In the genomic region with DNA sequence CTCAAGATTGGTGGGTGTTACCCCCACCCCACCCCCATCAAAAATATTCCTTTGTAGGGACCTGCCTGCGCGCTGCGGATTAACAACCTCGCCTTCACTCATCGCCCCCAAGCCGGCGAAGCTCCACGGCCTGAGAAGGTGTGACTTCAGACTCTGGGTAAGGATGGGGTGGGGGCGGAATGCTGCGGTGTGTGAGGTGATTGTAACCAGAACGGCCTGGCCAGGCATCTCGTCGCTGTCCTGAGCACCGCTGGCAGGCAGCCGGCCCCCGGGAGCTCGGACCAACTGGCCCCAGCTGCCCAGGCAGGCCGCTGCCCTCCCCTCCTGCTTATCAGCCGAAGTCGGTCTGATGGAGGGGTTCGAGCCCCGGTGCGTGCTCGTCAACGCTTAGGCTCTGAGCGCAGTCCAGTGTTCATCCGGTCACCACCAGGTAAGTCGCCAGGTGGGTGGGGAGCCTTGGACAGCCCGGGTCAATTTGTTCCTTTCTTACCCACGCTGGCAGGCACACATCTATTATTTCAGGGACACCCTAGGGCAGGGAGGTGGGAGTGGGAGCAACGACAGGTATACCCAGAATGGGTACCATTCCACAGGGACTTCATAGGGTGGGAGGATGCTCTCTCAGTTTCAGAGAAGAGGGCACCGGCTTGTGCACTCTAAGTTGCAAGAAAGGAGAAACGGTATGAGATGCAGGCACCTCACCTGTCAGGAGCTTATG, we compare ENCODE assay signal across 22 mouse cellular contexts. TPM values are rescaled to one million over a fixed set of nuclear protein-coding genes. Genes with fewer than 3 reads are reported as not detected.
DNase-seq lines count a peak whose midpoint lies in the region; ATAC-seq lines count a peak whose summit lies in the region.
"Had no signal": no experiment of that assay in that cellular context is flagged by ENCODE, and none has a peak within 500 bp of the region (broad histone marks: within the 10 kb centered on the region; RNA-seq: fewer than 3 reads in every experiment).

No protein-coding gene starts in this region.

- H3K9ac ChIP-seq in heart, embryonic 11.5 days (ENCODE audit: low read depth, low read length) = peak overlapping the region; percentile 80
- no peak overlapping the region for H3K9ac ChIP-seq in midbrain, embryonic 11.5 days (ENCODE audit: low read length)
- H3K9ac ChIP-seq in midbrain, embryonic 14.5 days (replicated peaks; ENCODE audit: low read length) = no peak overlapping the region
- no peak overlapping the region for H3K9ac ChIP-seq in forebrain, embryonic 11.5 days (ENCODE audit: low read length)
- H3K9ac ChIP-seq: embryonic facial prominence, embryonic 15.5 days; forebrain, embryonic 12.5 days; hindbrain, embryonic 13.5 days; liver, postnatal 0 days; midbrain, embryonic 13.5 days had no signal

- no peaks in the 10 kb centered on the region for H3K9me3 ChIP-seq in heart, embryonic 11.5 days (replicated peaks; ENCODE audit: control insufficient read depth, low read length)
- H3K9me3 ChIP-seq in midbrain, embryonic 11.5 days (ENCODE audit: control insufficient read depth, low read length) = no peaks in the 10 kb centered on the region
- no peaks in the 10 kb centered on the region for H3K9me3 ChIP-seq in midbrain, embryonic 14.5 days (ENCODE audit: control insufficient read depth, low read length)
- no peaks in the 10 kb centered on the region for H3K9me3 ChIP-seq in forebrain, embryonic 11.5 days (ENCODE audit: control insufficient read depth, low read length)
- H3K9me3 ChIP-seq: embryonic facial prominence, embryonic 15.5 days; forebrain, embryonic 12.5 days; hindbrain, embryonic 13.5 days; midbrain, embryonic 13.5 days had no signal

- H3K4me3 ChIP-seq in heart, embryonic 11.5 days (ENCODE audit: low read depth, low read length) = peak overlapping the region; percentile 49
- no peak overlapping the region for H3K4me3 ChIP-seq in midbrain, embryonic 11.5 days (ENCODE audit: low read depth, low read length)
- H3K4me3 ChIP-seq in midbrain, embryonic 14.5 days (replicated peaks; ENCODE audit: low read depth, low read length) = no peak overlapping the region
- H3K4me3 ChIP-seq in forebrain, embryonic 11.5 days (ENCODE audit: low read depth, low read length) = no peak overlapping the region
- H3K4me3 ChIP-seq: embryonic facial prominence, embryonic 15.5 days; forebrain, embryonic 12.5 days; hindbrain, embryonic 13.5 days; midbrain, embryonic 13.5 days had no signal

- peak overlapping the region; percentile 60 for H3K4me2 ChIP-seq in heart, embryonic 11.5 days
- no peak overlapping the region for H3K4me2 ChIP-seq in midbrain, embryonic 11.5 days
- no peak overlapping the region for H3K4me2 ChIP-seq in midbrain, embryonic 14.5 days (ENCODE audit: low read length)
- no peak overlapping the region for H3K4me2 ChIP-seq in forebrain, embryonic 11.5 days (ENCODE audit: low read depth, low read length, severe bottlenecking)
- H3K4me2 ChIP-seq: embryonic facial prominence, embryonic 15.5 days; forebrain, embryonic 12.5 days; hindbrain, embryonic 13.5 days; midbrain, embryonic 13.5 days had no signal

- no peaks in the 10 kb centered on the region for H3K36me3 ChIP-seq in heart, embryonic 11.5 days (ENCODE audit: control insufficient read depth, insufficient read depth, low read length)
- no peaks in the 10 kb centered on the region for H3K36me3 ChIP-seq in midbrain, embryonic 11.5 days (ENCODE audit: control insufficient read depth, insufficient read depth, low read length)
- H3K36me3 ChIP-seq in midbrain, embryonic 14.5 days (ENCODE audit: control insufficient read depth, insufficient read depth, low read length) = no peaks in the 10 kb centered on the region
- H3K36me3 ChIP-seq in forebrain, embryonic 11.5 days (ENCODE audit: control insufficient read depth, insufficient read depth, low read length) = no peaks in the 10 kb centered on the region
- H3K36me3 ChIP-seq: embryonic facial prominence, embryonic 15.5 days; forebrain, embryonic 12.5 days; hindbrain, embryonic 13.5 days; midbrain, embryonic 13.5 days had no signal

- peaks cover 66% of the 10 kb centered on the region for H3K27me3 ChIP-seq in heart, embryonic 11.5 days (ENCODE audit: control insufficient read depth, insufficient read depth, low read length)
- H3K27me3 ChIP-seq in midbrain, embryonic 11.5 days (ENCODE audit: control insufficient read depth, insufficient read depth, low read length) = peaks cover 86% of the 10 kb centered on the region
- H3K27me3 ChIP-seq in midbrain, embryonic 14.5 days (ENCODE audit: control insufficient read depth, insufficient read depth, low read length) = peaks cover 88% of the 10 kb centered on the region
- peaks cover 85% of the 10 kb centered on the region for H3K27me3 ChIP-seq in forebrain, embryonic 11.5 days (ENCODE audit: control insufficient read depth, insufficient read depth, low read length)

- no peak for DNase-seq in heart, postnatal 14 days
- peak; percentile 92 for DNase-seq in midbrain, embryonic 11.5 days (ENCODE audit: low spot score, missing footprints)
- DNase-seq in midbrain, embryonic 14.5 days = no peak
- DNase-seq in heart, postnatal 4 days = peak; percentile 27
- DNase-seq in left cerebral cortex, adult 9 months (ENCODE audit: low spot score in 2 of 2) = no peak
- DNase-seq in forebrain, embryonic 11.5 days (ENCODE audit: low spot score) = no peak
- DNase-seq: adrenal gland, postnatal 14 days; cerebellum, adult 11-12 months; gastrocnemius, postnatal 14 days; left cerebral cortex, postnatal 4 days; liver, postnatal 0 days; right cerebral cortex, postnatal 14 days had no signal

- 0 out of 2 replicates have a peak, but pooled peaks cover 10% of the 10 kb centered on the region for H3K4me1 ChIP-seq in heart, embryonic 11.5 days (ENCODE audit: control insufficient read depth, insufficient read depth, low read length)
- H3K4me1 ChIP-seq in midbrain, embryonic 11.5 days (ENCODE audit: control insufficient read depth, insufficient read depth, low read length) = no peaks in the 10 kb centered on the region
- no peaks in the 10 kb centered on the region for H3K4me1 ChIP-seq in midbrain, embryonic 14.5 days (ENCODE audit: control insufficient read depth, insufficient read depth, low read length)
- H3K4me1 ChIP-seq in forebrain, embryonic 11.5 days (replicated peaks; ENCODE audit: control insufficient read depth, insufficient read depth, low read length) = no peaks in the 10 kb centered on the region
- H3K4me1 ChIP-seq: embryonic facial prominence, embryonic 15.5 days; forebrain, embryonic 12.5 days; hindbrain, embryonic 13.5 days; midbrain, embryonic 13.5 days had no signal

- peak overlapping the region; percentile 93 for H3K27ac ChIP-seq in heart, embryonic 11.5 days (ENCODE audit: low read depth, low read length)
- no peak overlapping the region for H3K27ac ChIP-seq in midbrain, embryonic 11.5 days (ENCODE audit: low read depth, low read length)
- no peak overlapping the region for H3K27ac ChIP-seq in midbrain, embryonic 14.5 days (replicated peaks; ENCODE audit: low read depth, low read length)
- H3K27ac ChIP-seq in forebrain, embryonic 11.5 days (ENCODE audit: low read depth, low read length) = no peak overlapping the region
- H3K27ac ChIP-seq: embryonic facial prominence, embryonic 15.5 days; forebrain, embryonic 12.5 days; hindbrain, embryonic 13.5 days; midbrain, embryonic 13.5 days had no signal

- 2% methylated on average over 33 of the region's 33 CpGs for WGBS in heart, embryonic 11.5 days (ENCODE audit: insufficient replicate concordance)
- WGBS in midbrain, embryonic 11.5 days = 3% methylated on average over 33 of the region's 33 CpGs
- WGBS in midbrain, embryonic 14.5 days = 1% methylated on average over 33 of the region's 33 CpGs
- WGBS in forebrain, embryonic 11.5 days = 2% methylated on average over 33 of the region's 33 CpGs

- intact Hi-C loops in heart, postnatal 14 days (cut with DNase I) = no loop called here

- ATAC-seq in heart, embryonic 11.5 days (replicated peaks; ENCODE audit: insufficient number of reproducible peaks, low FRiP score, low TSS enrichment) = peak; percentile 49
- ATAC-seq in midbrain, embryonic 11.5 days (ENCODE audit: low FRiP score) = no peak
- no peak for ATAC-seq in midbrain, embryonic 14.5 days (ENCODE audit: low FRiP score, low TSS enrichment)
- no peak for ATAC-seq in forebrain, embryonic 11.5 days (replicated peaks; ENCODE audit: low FRiP score)
- ATAC-seq: activated CD4-positive, CD25-positive, alpha-beta regulatory T cell, adult 4 months; intestine, postnatal 0 days; liver, postnatal 0 days; midbrain, embryonic 13.5 days; Patski had no signal

RNA-seq across cellular contexts. Expression of gene Tbx5, which starts 35.9 kb away (rescaled TPM):
- polyA plus RNA-seq in heart, embryonic 11.5 days (2014; fragmentation: Nextera tagmentation; extraction: Ambion mirVana) = 40.1 and 41.1 TPM in 2 replicates
- total RNA-seq in heart, postnatal 14 days (2021) = 10 to 100 TPM; 18.9 to 36.8 TPM
- not detected in 2 replicates for polyA plus RNA-seq in midbrain, embryonic 11.5 days (2014; fragmentation: Nextera tagmentation; extraction: Ambion mirVana)
- polyA plus RNA-seq in midbrain, embryonic 14.5 days (2014; fragmentation: Nextera tagmentation; extraction: Ambion mirVana) = 0.11 TPM in 1 of 2 replicates, not detected in the other
- 10 to 100 TPM; 36.3 to 36.6 TPM for total RNA-seq in heart, postnatal 4 days (2021)
- polyA plus RNA-seq in forebrain, embryonic 11.5 days (2014; fragmentation: Nextera tagmentation; extraction: Ambion mirVana) = not detected in 2 replicates
- total RNA-seq: layer of hippocampus, postnatal 25 days; left cerebral cortex, postnatal 4 days had no signal
- polyA plus RNA-seq: activated CD4-positive, CD25-positive, alpha-beta regulatory T cell, adult 4 months; C2C12; hindbrain, embryonic 13.5 days; intestine, postnatal 0 days; liver, postnatal 0 days; midbrain, embryonic 13.5 days; Patski had no signal

Comparison
In these comparisons a context has a peak if more than half of its experiments do, and no peak if none do; other contexts are left out.
1. DNase-seq: peak in midbrain, embryonic 11.5 days (single experiment) and heart, postnatal 4 days (single experiment); none in heart, postnatal 14 days (0 of 2), midbrain, embryonic 14.5 days (single experiment), left cerebral cortex, adult 9 months (0 of 2) and forebrain, embryonic 11.5 days (single experiment).
2. RNA of gene Tbx5, which starts 35.9 kb away (polyA plus RNA-seq): 40.1 to 41.1 TPM in heart, embryonic 11.5 days; 0.11 TPM in midbrain, embryonic 14.5 days, not detected in forebrain, embryonic 11.5 days and not detected in midbrain, embryonic 11.5 days; every median in the first group is over 10 times any median in the second.